Mouse (Mus musculus) embryo, embryonic 10 days (tissue): ENCODE measurements around the gene Spem1.

Experiments
- DNase-seq: peaks from one replicate; pipeline ENCODE4 v3.0.0-alpha.2; 2015; ENCODE audit warnings: low spot score

The Spem1 gene

GRCm38 (mm10) chr11:69836703-69837576 is 15.0 kb upstream of the Spem1 start:
- DNase-seq: peak; percentile 65

GRCm38 (mm10) chr11:69835966-69836335 is 14.0 kb upstream of the Spem1 start:
- DNase-seq: no peak

DNA sequence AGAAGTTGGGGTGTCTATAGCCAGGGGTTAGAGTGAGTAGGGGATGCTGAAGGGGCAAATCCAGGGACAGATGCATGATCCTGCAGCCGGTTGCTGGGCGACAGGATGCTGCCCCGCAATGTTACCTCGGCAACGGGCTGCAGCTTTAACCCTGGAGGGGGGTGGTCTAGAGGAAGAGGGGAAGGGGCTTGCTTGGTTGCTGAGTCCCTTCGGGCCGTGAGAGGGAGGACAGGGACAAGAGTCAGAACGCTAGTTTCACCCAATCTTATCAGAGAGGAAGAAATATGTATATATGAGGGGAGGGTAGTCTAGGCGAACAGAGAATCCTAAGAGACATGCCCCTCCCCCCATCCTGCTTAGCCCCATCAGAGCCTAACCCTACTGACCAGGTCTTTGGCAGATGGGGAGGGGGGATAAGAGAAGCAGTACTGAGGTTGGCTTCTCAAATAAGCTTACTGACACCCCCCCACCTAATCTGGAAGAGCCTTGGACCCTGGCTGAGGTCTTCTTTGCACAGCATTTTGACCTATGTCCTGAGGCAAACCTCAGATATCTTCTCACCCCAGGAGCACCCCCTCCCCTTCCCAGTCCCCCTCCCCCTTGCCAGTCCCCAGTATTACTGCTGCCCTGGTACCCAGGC is 13.5 kb upstream of the Spem1 start:
- peak; percentile 69 for DNase-seq

DNA sequence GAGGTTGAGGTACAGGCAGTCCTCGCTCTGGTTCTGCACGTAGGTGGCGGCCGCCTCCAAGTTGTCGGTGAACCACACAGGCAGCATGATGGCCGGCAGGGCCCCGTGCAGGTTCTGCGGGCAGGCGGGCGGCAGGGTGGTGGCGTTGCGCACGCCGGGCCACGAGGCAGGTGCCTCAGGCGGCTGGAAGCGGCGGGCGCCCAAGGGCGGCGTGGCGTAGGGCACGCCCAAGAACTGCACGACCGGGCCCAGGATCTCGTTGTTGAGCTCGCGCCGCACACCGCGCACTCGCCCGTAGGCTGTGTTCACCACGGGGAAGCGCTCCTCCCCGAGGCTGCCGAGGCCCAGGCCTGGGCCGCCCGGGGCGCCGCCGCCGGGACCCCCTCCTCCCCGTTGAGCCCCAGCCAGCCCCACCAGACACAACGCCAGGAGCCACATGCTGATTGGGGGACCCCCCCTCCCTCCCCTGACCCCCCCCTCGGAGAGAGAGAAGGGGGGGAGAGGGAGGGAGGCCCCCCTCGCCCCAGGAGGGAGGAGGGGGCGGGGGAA is 12.1 kb upstream of the Spem1 start:
- peak; percentile 46 for DNase-seq

- no peak for DNase-seq
Measured at GRCm38 (mm10) chr11:69833554-69833953, 11.6 kb upstream of the Spem1 start.

DNA sequence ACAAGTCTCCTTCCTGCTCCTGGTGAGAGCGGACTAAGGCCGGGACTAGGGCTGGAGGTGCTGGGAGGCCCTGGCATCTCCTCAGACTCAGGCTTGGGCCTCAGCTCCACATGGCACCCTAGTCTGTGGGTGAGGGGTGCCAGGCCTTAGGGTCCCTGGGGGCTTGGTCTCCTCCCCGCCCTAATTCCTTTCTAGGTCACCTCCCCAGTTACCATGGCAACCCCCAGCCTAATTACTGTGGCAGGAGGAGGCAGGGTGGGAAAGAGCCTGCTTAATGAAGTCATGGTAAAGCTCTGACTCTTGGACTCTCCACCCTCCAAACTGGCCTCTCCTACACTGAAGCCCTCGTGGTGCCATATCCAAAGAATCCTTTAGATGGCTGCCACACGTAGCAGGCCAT is 6.9 kb upstream of the Spem1 start:
- DNase-seq: no peak

DNA sequence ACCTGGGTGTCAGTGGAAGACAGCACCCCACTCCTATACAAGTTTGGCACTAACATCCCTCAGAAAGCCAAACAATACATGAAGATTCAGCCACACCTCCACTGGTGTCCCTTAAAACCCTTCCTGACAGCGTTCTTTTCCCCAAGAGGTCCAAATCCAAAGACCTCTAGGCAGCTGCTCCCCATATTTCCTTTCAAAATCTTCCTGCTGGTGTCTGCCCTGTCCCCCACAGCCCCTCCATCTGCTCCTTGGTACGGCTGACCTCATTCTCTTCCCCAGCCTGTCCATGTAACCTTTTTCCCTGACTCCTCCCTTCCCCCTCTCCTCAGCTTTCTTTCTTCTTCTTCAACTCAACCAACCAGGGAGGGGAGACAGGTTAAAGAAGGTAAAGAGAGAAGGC is 1.5 kb upstream of the Spem1 start:
- DNase-seq: no peak

DNA sequence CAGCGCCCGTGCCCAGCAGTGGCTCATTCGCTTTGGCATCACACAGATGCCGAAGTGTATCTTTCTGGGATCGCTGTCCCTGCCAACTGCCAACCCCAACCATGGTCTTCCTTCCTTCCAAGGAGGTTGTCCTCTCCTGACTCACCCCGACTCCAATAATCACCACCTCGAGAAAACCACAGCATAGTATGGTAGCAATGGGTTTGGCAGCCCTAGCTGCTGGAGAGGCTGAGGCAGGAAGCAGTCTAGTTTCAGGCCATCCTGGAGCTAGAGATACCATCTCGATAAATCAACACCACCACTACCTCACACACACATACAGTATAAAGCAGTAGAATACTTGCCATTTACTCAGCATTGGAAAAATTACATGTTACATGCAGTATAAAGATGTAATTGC is 3.1 kb downstream of the Spem1 start:
- DNase-seq: no peak

- DNase-seq: no peak
Measured at GRCm38 (mm10) chr11:69818365-69818764, 3.6 kb downstream of the Spem1 start, which contains the start of gene Spem2. TSS of gene Spem2 (minus strand) at chr11:69818465.

DNA sequence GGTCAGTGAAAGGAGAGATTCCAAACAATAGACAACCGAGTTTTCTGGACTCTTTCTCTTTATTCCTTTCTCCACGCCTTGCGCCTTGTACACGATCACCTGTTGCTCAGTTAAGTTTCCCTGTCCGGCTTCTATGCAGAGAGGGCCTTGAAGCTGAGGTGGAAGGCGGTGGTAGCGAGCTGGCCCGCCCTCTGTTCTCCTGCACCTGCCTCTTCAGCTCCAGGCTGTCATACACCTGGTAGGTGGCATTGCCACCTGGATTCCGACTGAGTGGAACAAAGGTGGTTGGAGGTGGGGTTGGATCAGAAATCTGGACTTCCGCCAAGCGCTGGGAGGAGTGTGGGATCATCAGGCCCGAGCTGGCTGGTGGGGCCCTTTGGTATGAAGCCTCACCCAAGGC is 5.5 kb downstream of the Spem1 start:
- DNase-seq: no peak

GRCm38 (mm10) chr11:69815155-69815554 is 6.8 kb downstream of the Spem1 start, which contains the start of gene Gm39566:
TSS of gene Gm39566 (minus strand) at chr11:69815298.
- DNase-seq: no peak

DNA sequence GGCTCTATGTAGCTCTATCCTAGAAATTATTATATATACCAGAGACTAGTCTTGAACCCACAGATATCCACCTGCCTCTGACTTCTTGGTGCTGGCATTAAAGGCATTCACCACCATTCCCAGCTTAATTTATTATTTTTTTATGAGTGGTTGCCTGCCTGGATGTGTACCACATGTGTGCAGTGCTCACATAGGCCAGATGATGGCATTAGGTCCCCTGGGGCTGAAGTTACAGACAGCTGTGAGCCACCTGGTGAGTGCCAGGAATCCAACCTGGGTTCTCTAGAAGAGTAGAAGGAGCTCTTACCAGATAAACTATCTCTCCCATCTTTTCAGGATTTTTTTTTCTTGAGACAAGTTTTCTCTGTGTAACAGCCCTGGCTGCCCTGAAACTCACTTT is 11.7 kb downstream of the Spem1 start:
- no peak for DNase-seq

DNA sequence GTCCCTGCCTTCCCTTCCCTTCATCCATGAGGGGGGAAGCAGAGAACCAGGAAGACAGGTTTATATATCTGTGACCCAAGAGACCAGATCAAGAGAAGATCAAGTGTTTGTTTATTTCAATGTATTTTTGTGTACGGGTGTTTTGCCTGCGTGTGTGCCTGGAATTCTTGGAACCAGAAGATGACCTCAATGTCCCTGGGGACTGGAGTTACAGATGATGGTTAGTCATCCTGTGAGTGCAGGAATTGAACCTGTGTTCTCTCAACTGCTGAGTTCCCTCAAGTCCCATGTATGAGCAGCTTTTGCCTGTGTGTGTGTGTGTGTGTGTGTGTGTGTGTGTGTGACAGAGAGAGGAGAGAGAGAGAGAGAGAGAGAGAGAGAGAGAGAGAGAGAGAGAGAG is 14.3 kb downstream of the Spem1 start:
- DNase-seq: no peak

DNA sequence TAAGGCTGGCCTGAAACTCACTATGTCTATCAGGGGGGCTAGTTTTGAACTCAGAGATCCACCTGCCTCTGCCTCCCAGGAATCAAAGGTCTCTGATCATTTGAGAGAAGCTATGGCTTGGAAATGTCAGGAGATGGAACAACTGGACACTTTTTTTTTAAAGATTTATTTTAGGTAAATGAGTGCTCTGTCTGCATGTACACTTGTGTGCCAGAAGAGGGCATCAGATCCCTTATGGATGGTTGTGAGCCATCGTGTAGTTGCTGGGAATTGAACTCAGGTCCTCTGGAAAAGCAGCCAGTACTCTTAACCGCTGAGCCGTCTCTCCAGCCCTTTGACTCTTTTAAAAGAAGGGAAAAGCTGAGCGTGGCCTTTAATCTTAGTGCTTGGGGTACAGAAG is 15.6 kb downstream of the Spem1 start:
- no peak for DNase-seq

DNA sequence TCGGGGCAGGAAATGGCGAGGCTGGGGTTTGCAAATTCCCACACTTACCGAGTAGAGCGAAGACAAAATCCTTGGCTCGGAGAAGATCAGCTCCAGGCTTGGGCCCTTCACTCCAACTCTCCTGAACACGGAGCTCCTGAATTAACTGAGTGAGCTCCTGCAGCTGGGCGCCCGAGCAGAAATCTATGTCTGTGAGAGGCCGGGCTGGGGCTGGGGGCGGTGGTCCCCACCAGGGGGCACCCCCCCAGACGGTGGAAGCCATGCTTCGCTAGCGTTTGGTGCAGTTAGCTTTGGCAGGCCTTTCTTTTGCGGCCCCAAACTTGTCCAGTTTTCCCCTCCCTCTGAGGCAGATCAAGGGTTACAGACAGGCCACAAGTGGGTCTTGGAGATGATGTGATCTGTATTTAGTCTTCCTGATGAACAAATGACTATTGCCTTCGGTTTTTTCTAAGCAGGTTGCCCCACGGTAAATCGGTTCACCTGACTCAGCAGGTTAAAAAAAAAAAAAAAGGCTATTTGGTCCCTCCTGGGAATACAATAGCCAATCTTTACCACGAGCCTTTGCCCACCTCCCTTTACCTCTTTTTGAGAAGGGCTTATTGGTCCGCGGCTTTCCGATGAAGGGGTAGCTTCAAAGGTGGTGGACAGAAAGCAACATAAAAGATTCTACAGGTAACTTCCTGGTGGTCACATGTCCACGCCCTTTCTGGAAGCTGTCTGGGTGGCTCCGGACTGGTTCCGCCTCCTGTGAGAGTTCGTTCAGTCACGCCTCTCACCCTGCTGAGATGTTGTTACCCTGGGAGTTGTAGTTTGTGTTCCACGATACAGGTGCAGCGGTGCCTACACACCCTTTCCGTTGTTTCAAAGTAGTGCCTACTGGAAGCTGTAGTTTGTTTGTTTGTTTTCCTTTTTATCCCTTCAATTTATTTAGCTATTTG is 16.7 kb downstream of the Spem1 start, which contains the start of gene Tmem102:
Gene Tmem102, minus strand, starts transcription at position 653 of the 938 bp plus-strand sequence.
- DNase-seq: peak; percentile 42

DNA sequence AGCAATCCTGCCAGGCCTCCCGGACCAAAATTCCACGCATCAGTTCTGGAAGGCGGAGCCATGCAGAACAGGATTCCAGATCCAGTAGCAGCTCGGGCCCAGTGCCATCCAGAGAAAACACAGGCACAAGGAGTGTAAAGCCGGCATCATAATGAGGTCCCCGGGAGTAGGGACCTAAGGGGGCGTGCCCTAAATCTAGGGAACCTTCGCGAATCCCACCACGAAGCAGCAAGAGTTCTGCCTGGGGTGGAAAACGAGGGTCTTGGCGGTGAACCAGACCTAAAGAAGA is 17.4 kb downstream of the Spem1 start:
- no peak for DNase-seq

GRCm38 (mm10) chr11:69803786-69804651 is 18.0 kb downstream of the Spem1 start:
- peak; percentile 77 for DNase-seq

- no peak for DNase-seq
Measured at GRCm38 (mm10) chr11:69803328-69803727, 18.7 kb downstream of the Spem1 start.

- peak; percentile 77 for DNase-seq
Measured at GRCm38 (mm10) chr11:69802648-69803105, 19.3 kb downstream of the Spem1 start.

DNA sequence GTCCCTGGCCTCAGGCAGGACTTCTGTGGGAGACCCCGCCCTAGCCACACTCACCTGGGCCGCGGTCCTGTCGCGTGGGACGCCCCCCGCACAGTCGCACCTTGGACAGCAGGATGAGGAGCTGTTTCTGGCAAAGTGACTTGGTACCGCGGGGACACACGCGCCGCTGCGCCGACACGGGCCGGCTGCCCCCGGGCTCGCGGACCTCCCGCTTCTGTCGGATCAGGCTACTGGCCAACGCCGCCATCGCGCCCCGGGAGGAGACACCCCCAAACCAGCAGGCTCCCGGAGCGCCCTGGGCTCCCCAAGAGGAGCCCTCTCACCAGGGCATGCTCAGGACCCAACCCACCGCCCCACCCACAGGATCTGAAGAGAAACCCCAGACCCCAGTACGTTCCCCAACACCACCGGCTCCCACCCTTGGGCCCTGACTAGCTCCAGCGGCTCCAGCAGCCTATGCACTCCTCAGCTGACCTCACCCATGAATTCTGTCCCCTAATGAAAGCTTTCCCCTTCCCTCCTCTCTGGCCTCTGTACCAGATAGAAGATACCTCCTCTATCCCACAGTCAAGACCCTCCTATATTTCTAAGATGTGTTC is 20.5 kb downstream of the Spem1 start, which contains the start of gene Fgf11:
Gene Fgf11, minus strand, starts transcription at position 479 of the 599 bp plus-strand sequence.
- DNase-seq: no peak
